Mouse (Mus musculus) stomach, embryonic 16.5 days (tissue): Measurements from ENCODE around the gene Prickle2. TPM values are rescaled to one million over a fixed set of nuclear protein-coding genes. Genes with fewer than 3 reads are reported as not detected.

Experiments used
- ATAC-seq: fragments of 200-750 bp; cut with Nextera tagmentation; 2 replicates; pipeline ENCODE4 v1.8.0; 2017; ENCODE audit warnings: moderate number of reproducible peaks, moderate TSS enrichment; ENCODE audit not compliant: insufficient read depth, low FRiP score
- H3K27ac ChIP-seq: fragments of 300-500 bp; sonication (generic); 2 replicates; pipeline ENCODE4 v1.5.1; 2014; ENCODE audit warnings: low read length
- H3K27me3 ChIP-seq: fragments of 300-500 bp; sonication (generic); 2 replicates; pipeline ENCODE4 v1.6.1; 2014; ENCODE audit warnings: low read length, control low read depth, mixed read lengths; ENCODE audit not compliant: control insufficient read depth, insufficient read depth
- H3K36me3 ChIP-seq: fragments of 300-500 bp; sonication (generic); 2 replicates; pipeline ENCODE4 v1.6.1; 2014; ENCODE audit warnings: low read length; ENCODE audit not compliant: control insufficient read depth, insufficient read depth
- H3K4me1 ChIP-seq: fragments of 300-500 bp; sonication (generic); 2 replicates; pipeline ENCODE4 v1.6.1; 2014; ENCODE audit warnings: low read length, control low read depth, mixed read lengths; ENCODE audit not compliant: control insufficient read depth, insufficient read depth
- H3K4me2 ChIP-seq: fragments of 300-500 bp; sonication (generic); 2 replicates; pipeline ENCODE4 v1.6.1; 2014; ENCODE audit warnings: low read depth, low read length, mixed read lengths
- H3K4me3 ChIP-seq: fragments of 300-500 bp; sonication (generic); replicated peaks from 2 replicates; pipeline ENCODE4 v1.5.1; 2014; ENCODE audit warnings: mild to moderate bottlenecking, low read length
- H3K9ac ChIP-seq: fragments of 300-500 bp; sonication (generic); 2 replicates; pipeline ENCODE4 v1.6.1; 2014; ENCODE audit warnings: low read length
- H3K9me3 ChIP-seq: fragments of 300-500 bp; sonication (generic); replicated peaks from 2 replicates; pipeline ENCODE4 v1.6.1; 2016; ENCODE audit warnings: low read length, control low read depth; ENCODE audit not compliant: control insufficient read depth
- WGBS: fragments of 180-500 bp; shearing (Covaris S2); extraction: QIAGEN DNeasy Blood & Tissue Kit; methylation state at CpG from one replicate; pipeline ENCODE4 v1.1.7; 2014; 5-methylcytosine and 5-hydroxymethylcytosine counted together
- polyA plus RNA-seq: library from polyadenylated mRNA; unstranded; fragments of >200 nt; fragmentation: Nextera tagmentation; extraction: Ambion mirVana; gene quantifications from 2 replicates; pipeline ENCODE4 v1.2.1, GENCODE M21; 2015

The Prickle2 gene
- polyA plus RNA-seq, 1 experiment from 2014 or later: 9.3 TPM

- no peak overlapping the region for H3K27ac ChIP-seq
- no peaks in the 10 kb centered on the region for H3K9me3 ChIP-seq
- no peaks in the 10 kb centered on the region for H3K27me3 ChIP-seq
- no peak overlapping the region for H3K9ac ChIP-seq
- H3K4me2 ChIP-seq: no peak overlapping the region
- WGBS: 65% methylated on average over 2 of the region's 2 CpGs
- H3K4me1 ChIP-seq: no peaks in the 10 kb centered on the region
- no peak for ATAC-seq
- H3K36me3 ChIP-seq: no peaks in the 10 kb centered on the region
- H3K4me3 ChIP-seq: no peak overlapping the region
Observed at GRCm38 (mm10) chr6:92648571-92648970, 57.4 kb downstream of the Prickle2 start.

- H3K27ac ChIP-seq: no peak overlapping the region
- ATAC-seq: no peak
- no peaks in the 10 kb centered on the region for H3K36me3 ChIP-seq
- H3K27me3 ChIP-seq: no peaks in the 10 kb centered on the region
- H3K9me3 ChIP-seq: no peaks in the 10 kb centered on the region
- WGBS: 94% methylated on average over 1 of the region's 1 CpGs
- no peak overlapping the region for H3K4me2 ChIP-seq
- no peak overlapping the region for H3K4me3 ChIP-seq
- no peak overlapping the region for H3K9ac ChIP-seq
- H3K4me1 ChIP-seq: no peaks in the 10 kb centered on the region
Observed at GRCm38 (mm10) chr6:92642929-92643328, 63.0 kb downstream of the Prickle2 start.

GRCm38 (mm10) chr6:92641956-92642355, 64.0 kb downstream of the Prickle2 start:
- Histone ChIP-seq H3K36me3 (no peaks in the 10 kb centered on the region), H3K4me2 (no peak overlapping the region), H3K9ac (no peak overlapping the region), H3K27me3 (no peaks in the 10 kb centered on the region), H3K4me1 (no peaks in the 10 kb centered on the region), H3K9me3 (no peaks in the 10 kb centered on the region), H3K4me3 (no peak overlapping the region), H3K27ac (no peak overlapping the region)
- no peak for ATAC-seq
- WGBS: 41% methylated on average over 7 of the region's 7 CpGs

- no peak for ATAC-seq
Observed at GRCm38 (mm10) chr6:92640896-92641295, 65.1 kb downstream of the Prickle2 start.

GRCm38 (mm10) chr6:92636431-92636830, 69.5 kb downstream of the Prickle2 start:
- Histone ChIP-seq H3K27me3 (no peaks in the 10 kb centered on the region), H3K4me1 (no peaks in the 10 kb centered on the region), H3K9me3 (no peaks in the 10 kb centered on the region), H3K4me2 (no peak overlapping the region), H3K27ac (no peak overlapping the region), H3K9ac (no peak overlapping the region), H3K36me3 (no peaks in the 10 kb centered on the region), H3K4me3 (no peak overlapping the region)
- ATAC-seq: no peak
- 27% methylated on average over 1 of the region's 1 CpGs for WGBS

More at GRCm38 (mm10) chr6:92640896-92641295, 65.1 kb downstream of the Prickle2 start:
- Histone ChIP-seq H3K4me3 (no peak overlapping the region), H3K4me1 (no peaks in the 10 kb centered on the region), H3K9me3 (no peaks in the 10 kb centered on the region), H3K4me2 (no peak overlapping the region), H3K36me3 (no peaks in the 10 kb centered on the region), H3K9ac (no peak overlapping the region), H3K27ac (no peak overlapping the region), H3K27me3 (no peaks in the 10 kb centered on the region)
- 54% methylated on average over 2 of the region's 2 CpGs for WGBS

GRCm38 (mm10) chr6:92634876-92635468, 71.0 kb downstream of the Prickle2 start:
- no peaks in the 10 kb centered on the region for H3K9me3 ChIP-seq
- H3K4me1 ChIP-seq: no peaks in the 10 kb centered on the region
- no peaks in the 10 kb centered on the region for H3K36me3 ChIP-seq
- WGBS: 64% methylated on average over 6 of the region's 6 CpGs
- no peak overlapping the region for H3K4me2 ChIP-seq
- H3K27me3 ChIP-seq: no peaks in the 10 kb centered on the region
- no peak overlapping the region for H3K9ac ChIP-seq
- H3K27ac ChIP-seq: no peak overlapping the region
- no peak overlapping the region for H3K4me3 ChIP-seq
- ATAC-seq: no peak

- Histone ChIP-seq H3K4me3 (no peak overlapping the region), H3K4me2 (no peak overlapping the region), H3K36me3 (no peaks in the 10 kb centered on the region), H3K9me3 (no peaks in the 10 kb centered on the region), H3K9ac (no peak overlapping the region), H3K4me1 (no peaks in the 10 kb centered on the region), H3K27ac (no peak overlapping the region), H3K27me3 (no peaks in the 10 kb centered on the region)
- WGBS: 84% methylated on average over 2 of the region's 2 CpGs
- no peak for ATAC-seq
Observed at GRCm38 (mm10) chr6:92630991-92631390, 75.0 kb downstream of the Prickle2 start.

- WGBS: 84% methylated on average over 3 of the region's 3 CpGs
- Histone ChIP-seq H3K4me1 (no peaks in the 10 kb centered on the region), H3K27me3 (no peaks in the 10 kb centered on the region), H3K36me3 (no peaks in the 10 kb centered on the region), H3K27ac (no peak overlapping the region), H3K4me2 (no peak overlapping the region), H3K4me3 (no peak overlapping the region), H3K9me3 (no peaks in the 10 kb centered on the region), H3K9ac (no peak overlapping the region)
- no peak for ATAC-seq
Observed at GRCm38 (mm10) chr6:92627711-92628110, 78.2 kb downstream of the Prickle2 start.

GRCm38 (mm10) chr6:92627048-92627617, 78.8 kb downstream of the Prickle2 start:
- H3K4me3 ChIP-seq: no peak overlapping the region
- no peak overlapping the region for H3K9ac ChIP-seq
- no peaks in the 10 kb centered on the region for H3K9me3 ChIP-seq
- H3K27me3 ChIP-seq: no peaks in the 10 kb centered on the region
- 64% methylated on average over 8 of the region's 8 CpGs for WGBS
- H3K36me3 ChIP-seq: no peaks in the 10 kb centered on the region
- no peak overlapping the region for H3K27ac ChIP-seq
- no peak overlapping the region for H3K4me2 ChIP-seq
- H3K4me1 ChIP-seq: no peaks in the 10 kb centered on the region
- no peak for ATAC-seq
